Mouse (Mus musculus): ENCODE measurements around the gene Klf7. TPM values are rescaled to one million over a fixed set of nuclear protein-coding genes. Genes with fewer than 3 reads are reported as not detected.

Gene Klf7
- polyA plus RNA-seq, 1 experiment from 2014 or later = 27.0 TPM

- WGBS = 71% methylated on average over 3 of the region's 3 CpGs
- peaks cover 16% of the 10 kb centered on the region for H3K4me1 ChIP-seq
- no peak overlapping the region for H3K27ac ChIP-seq (replicated peaks)
- H3K9ac ChIP-seq = no peak overlapping the region
- H3K9me3 ChIP-seq (replicated peaks) = no peaks in the 10 kb centered on the region
- ATAC-seq (ENCODE audit: insufficient number of reproducible peaks, low FRiP score, low TSS enrichment, low read depth) = no peak
- H3K27me3 ChIP-seq = no peaks in the 10 kb centered on the region
- H3K4me3 ChIP-seq (replicated peaks) = no peak overlapping the region
- no peaks in the 10 kb centered on the region for H3K36me3 ChIP-seq
- H3K4me2 ChIP-seq (replicated peaks) = no peak overlapping the region
Measured at GRCm38 (mm10) chr1:64084706-64085105, 37.4 kb downstream of the Klf7 start.

GRCm38 (mm10) chr1:64081791-64082190 is 40.3 kb downstream of the Klf7 start:
- WGBS = 80% methylated on average over 1 of the region's 1 CpGs
- no peaks in the 10 kb centered on the region for H3K27me3 ChIP-seq
- no peaks in the 10 kb centered on the region for H3K4me1 ChIP-seq
- no peak overlapping the region for H3K4me2 ChIP-seq (replicated peaks)
- ATAC-seq (ENCODE audit: insufficient number of reproducible peaks, low FRiP score, low TSS enrichment, low read depth) = no peak
- no peaks in the 10 kb centered on the region for H3K9me3 ChIP-seq (replicated peaks)
- no peak overlapping the region for H3K27ac ChIP-seq (replicated peaks)
- peaks cover 23% of the 10 kb centered on the region; the same call in 1 of the 2 replicates for H3K36me3 ChIP-seq
- H3K9ac ChIP-seq = no peak overlapping the region
- no peak overlapping the region for H3K4me3 ChIP-seq (replicated peaks)

GRCm38 (mm10) chr1:64081217-64081616 is 40.9 kb downstream of the Klf7 start:
- Histone ChIP-seq H3K4me1 (no peaks in the 10 kb centered on the region), H3K9ac (no peak overlapping the region), H3K9me3 (replicated peaks) (no peaks in the 10 kb centered on the region), H3K4me3 (replicated peaks) (no peak overlapping the region), H3K36me3 (peaks cover 27% of the 10 kb centered on the region; the same call in 1 of the 2 replicates), H3K27me3 (no peaks in the 10 kb centered on the region), H3K27ac (replicated peaks) (no peak overlapping the region), H3K4me2 (replicated peaks) (no peak overlapping the region)
- no peak for ATAC-seq (ENCODE audit: insufficient number of reproducible peaks, low FRiP score, low TSS enrichment, low read depth)
- WGBS = 87% methylated on average over 2 of the region's 2 CpGs

GRCm38 (mm10) chr1:64080263-64080662 is 41.8 kb downstream of the Klf7 start:
- no peaks in the 10 kb centered on the region for H3K4me1 ChIP-seq
- WGBS = 68% methylated on average over 2 of the region's 2 CpGs

GRCm38 (mm10) chr1:64078747-64079211 is 43.3 kb downstream of the Klf7 start:
- H3K27ac ChIP-seq (replicated peaks) = no peak overlapping the region
- WGBS = 86% methylated on average over 20 of the region's 20 CpGs
- no peak for ATAC-seq (ENCODE audit: insufficient number of reproducible peaks, low FRiP score, low TSS enrichment, low read depth)
- H3K4me3 ChIP-seq (replicated peaks) = no peak overlapping the region
- no peaks in the 10 kb centered on the region for H3K9me3 ChIP-seq (replicated peaks)
- no peaks in the 10 kb centered on the region for H3K4me1 ChIP-seq
- H3K36me3 ChIP-seq = peaks cover 27% of the 10 kb centered on the region; the same call in 1 of the 2 replicates
- H3K9ac ChIP-seq = no peak overlapping the region
- H3K4me2 ChIP-seq (replicated peaks) = no peak overlapping the region
- H3K27me3 ChIP-seq = no peaks in the 10 kb centered on the region

More at GRCm38 (mm10) chr1:64080263-64080662, 41.8 kb downstream of the Klf7 start:
- H3K9ac ChIP-seq = no peak overlapping the region
- no peaks in the 10 kb centered on the region for H3K27me3 ChIP-seq
- H3K4me2 ChIP-seq (replicated peaks) = no peak overlapping the region
- no peak for ATAC-seq (ENCODE audit: insufficient number of reproducible peaks, low FRiP score, low TSS enrichment, low read depth)
- no peaks in the 10 kb centered on the region for H3K9me3 ChIP-seq (replicated peaks)
- H3K4me3 ChIP-seq (replicated peaks) = no peak overlapping the region
- H3K36me3 ChIP-seq = peaks cover 27% of the 10 kb centered on the region; the same call in 1 of the 2 replicates
- no peak overlapping the region for H3K27ac ChIP-seq (replicated peaks)

- ATAC-seq (ENCODE audit: insufficient number of reproducible peaks, low FRiP score, low TSS enrichment, low read depth) = no peak
- no peaks in the 10 kb centered on the region for H3K9me3 ChIP-seq (replicated peaks)
- no peak overlapping the region for H3K27ac ChIP-seq (replicated peaks)
- H3K4me2 ChIP-seq (replicated peaks) = no peak overlapping the region
- peaks cover 27% of the 10 kb centered on the region; the same call in 1 of the 2 replicates for H3K36me3 ChIP-seq
- no peak overlapping the region for H3K9ac ChIP-seq
- WGBS = 81% methylated on average over 9 of the region's 9 CpGs
- H3K4me1 ChIP-seq = no peaks in the 10 kb centered on the region
- no peak overlapping the region for H3K4me3 ChIP-seq (replicated peaks)
- no peaks in the 10 kb centered on the region for H3K27me3 ChIP-seq
Measured at GRCm38 (mm10) chr1:64078011-64078746, 43.9 kb downstream of the Klf7 start.

- Histone ChIP-seq H3K4me2 (replicated peaks) (no peak overlapping the region), H3K27me3 (no peaks in the 10 kb centered on the region), H3K27ac (replicated peaks) (no peak overlapping the region), H3K4me1 (no peaks in the 10 kb centered on the region), H3K9me3 (replicated peaks) (no peaks in the 10 kb centered on the region), H3K9ac (no peak overlapping the region), H3K4me3 (replicated peaks) (no peak overlapping the region), H3K36me3 (peaks cover 26% of the 10 kb centered on the region; the same call in 1 of the 2 replicates)
- no peak for ATAC-seq (ENCODE audit: insufficient number of reproducible peaks, low FRiP score, low TSS enrichment, low read depth)
- WGBS = 83% methylated on average over 5 of the region's 5 CpGs
Measured at GRCm38 (mm10) chr1:64074051-64074450, 48.0 kb downstream of the Klf7 start.

- H3K4me1 ChIP-seq = no peaks in the 10 kb centered on the region
- WGBS = 97% methylated on average over 2 of the region's 2 CpGs
- ATAC-seq (ENCODE audit: insufficient number of reproducible peaks, low FRiP score, low TSS enrichment, low read depth) = no peak
- no peaks in the 10 kb centered on the region for H3K9me3 ChIP-seq (replicated peaks)
- no peak overlapping the region for H3K4me3 ChIP-seq (replicated peaks)
- no peak overlapping the region for H3K27ac ChIP-seq (replicated peaks)
- H3K9ac ChIP-seq = no peak overlapping the region
- no peaks in the 10 kb centered on the region for H3K36me3 ChIP-seq
- H3K27me3 ChIP-seq = no peaks in the 10 kb centered on the region
- H3K4me2 ChIP-seq (replicated peaks) = no peak overlapping the region
Measured at GRCm38 (mm10) chr1:64070947-64071346, 51.1 kb downstream of the Klf7 start.

GRCm38 (mm10) chr1:64066320-64067254 is 55.5 kb downstream of the Klf7 start:
- no peak overlapping the region for H3K27ac ChIP-seq (replicated peaks)
- H3K9me3 ChIP-seq (replicated peaks) = no peaks in the 10 kb centered on the region
- no peak overlapping the region for H3K4me2 ChIP-seq (replicated peaks)
- 0 out of 2 replicates have a peak, but pooled peaks cover 3% of the 10 kb centered on the region for H3K4me1 ChIP-seq
- ATAC-seq (ENCODE audit: insufficient number of reproducible peaks, low FRiP score, low TSS enrichment, low read depth) = peak; percentile 86
- H3K4me3 ChIP-seq (replicated peaks) = no peak overlapping the region
- WGBS = 48% methylated on average over 10 of the region's 10 CpGs
- H3K27me3 ChIP-seq = no peaks in the 10 kb centered on the region
- H3K36me3 ChIP-seq = no peaks in the 10 kb centered on the region
- no peak overlapping the region for H3K9ac ChIP-seq

GRCm38 (mm10) chr1:64061488-64061887 is 60.6 kb downstream of the Klf7 start:
- no peaks in the 10 kb centered on the region for H3K27me3 ChIP-seq
- no peak overlapping the region for H3K4me2 ChIP-seq (replicated peaks)
- H3K4me3 ChIP-seq (replicated peaks) = no peak overlapping the region
- no peak overlapping the region for H3K9ac ChIP-seq
- H3K36me3 ChIP-seq = peaks cover 6% of the 10 kb centered on the region; the same call in 1 of the 2 replicates
- peaks cover 18% of the 10 kb centered on the region for H3K4me1 ChIP-seq
- H3K9me3 ChIP-seq (replicated peaks) = no peaks in the 10 kb centered on the region
- H3K27ac ChIP-seq (replicated peaks) = no peak overlapping the region
- WGBS = 62% methylated on average over 10 of the region's 10 CpGs
- ATAC-seq (ENCODE audit: insufficient number of reproducible peaks, low FRiP score, low TSS enrichment, low read depth) = no peak

All from embryonic facial prominence, embryonic 15.5 days (tissue).